Mouse (Mus musculus): ENCODE measurements around the gene Stx8.

- TF ChIP-seq POLR2A (IDR thresholded peaks at IDR 0.05; ENCODE audit: borderline replicate concordance, control insufficient read depth, low read depth, low read length) (no peak), CTCF (IDR thresholded peaks at IDR 0.05; ENCODE audit: control insufficient read depth, insufficient read depth, low read length) (no peak)
Measured at GRCm38 (mm10) chr11:68019156-68019555, 53.2 kb downstream of the Stx8 start.

Data from bone marrow, adult 2 months (tissue).